In genomic region chr12:55429956-55430355, GRCm38 (mm10) we compare ENCODE assay signal across 15 mouse cellular contexts.
"Had no signal": no experiment of that assay in that cellular context is flagged by ENCODE, and none has a peak within 500 bp of the region (broad histone marks: within the 10 kb centered on the region; RNA-seq: fewer than 3 reads in every experiment).

No protein-coding gene starts in this region.

- H3K9me3 ChIP-seq: neural tube, embryonic 13.5 days; neural tube, embryonic 15.5 days; stomach, embryonic 15.5 days had no signal

- H3K4me2 ChIP-seq: neural tube, embryonic 13.5 days; neural tube, embryonic 15.5 days; stomach, embryonic 15.5 days had no signal

- H3K27ac ChIP-seq: neural tube, embryonic 13.5 days; neural tube, embryonic 15.5 days; stomach, embryonic 15.5 days; stomach, postnatal 0 days had no signal

- H3K9ac ChIP-seq: neural tube, embryonic 13.5 days; neural tube, embryonic 15.5 days; stomach, embryonic 15.5 days had no signal

- H3K4me1 ChIP-seq: neural tube, embryonic 13.5 days; neural tube, embryonic 15.5 days had no signal

- H3K27me3 ChIP-seq: neural tube, embryonic 13.5 days; neural tube, embryonic 15.5 days; stomach, embryonic 15.5 days had no signal

- H3K4me3 ChIP-seq: neural tube, embryonic 13.5 days; neural tube, embryonic 15.5 days; stomach, embryonic 15.5 days had no signal

- H3K36me3 ChIP-seq: neural tube, embryonic 13.5 days; neural tube, embryonic 15.5 days; stomach, embryonic 15.5 days had no signal

- DNase-seq: retina, postnatal 1 day; right cerebral cortex, postnatal 14 days; right cerebral cortex, postnatal 25 days; right cerebral cortex, postnatal 4 days; spleen, adult 18-20 months; thymus, adult 18-20 months; thymus, adult 2 months; thymus, postnatal 14 days; thymus, postnatal 25 days; thymus, postnatal 36 days; thymus, postnatal 4 days had no signal
